Mouse (Mus musculus): Measurements from ENCODE around the gene Nrap. TPM values are rescaled to one million over a fixed set of nuclear protein-coding genes. Genes with fewer than 3 reads are reported as not detected.

Nrap gene
- polyA plus RNA-seq, 1 experiment from 2014 or later: 1.1 TPM

DNA sequence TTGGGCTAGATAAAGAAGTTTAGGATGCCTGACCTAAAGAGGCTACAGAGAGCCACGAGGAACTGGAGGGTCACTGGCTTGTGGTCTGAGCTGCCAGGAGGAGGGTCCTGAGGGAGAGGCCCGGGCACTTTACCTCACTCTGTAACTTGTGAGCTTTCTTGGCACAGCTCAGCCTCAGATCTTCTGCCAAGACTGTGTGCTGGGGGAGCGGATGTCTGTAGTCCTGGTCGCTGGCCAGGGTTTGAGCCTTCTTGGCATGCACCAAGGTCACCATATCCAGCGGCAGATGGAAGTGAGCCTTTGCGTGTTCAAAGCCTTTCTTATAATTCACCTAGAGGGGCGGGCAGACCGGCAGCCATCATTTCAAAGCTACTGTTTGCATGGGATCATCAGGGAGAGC, 47.8 kb downstream of the Nrap start:
- Histone ChIP-seq H3K9ac (ENCODE audit: low read length) (no peak overlapping the region), H3K27ac (ENCODE audit: low read length) (no peak overlapping the region), H3K4me3 (ENCODE audit: low read length) (no peak overlapping the region), H3K27me3 (ENCODE audit: control insufficient read depth, insufficient read depth, low read depth, low read length) (no peaks in the 10 kb centered on the region), H3K4me2 (ENCODE audit: low read depth, low read length) (no peak overlapping the region), H3K9me3 (ENCODE audit: control insufficient read depth, low read length) (no peaks in the 10 kb centered on the region), H3K4me1 (replicated peaks; ENCODE audit: control insufficient read depth, insufficient read depth, low read length) (peaks cover 5% of the 10 kb centered on the region; the same call in 1 of the 2 replicates), H3K36me3 (ENCODE audit: control insufficient read depth, insufficient read depth, low read length) (no peaks in the 10 kb centered on the region)
- WGBS: 53% methylated on average over 8 of the region's 8 CpGs
- ATAC-seq (ENCODE audit: low read depth): peak; percentile 47

- no peak for ATAC-seq (ENCODE audit: low read depth)
- 66% methylated on average over 12 of the region's 12 CpGs for WGBS
- H3K36me3 ChIP-seq (ENCODE audit: control insufficient read depth, insufficient read depth, low read length): no peaks in the 10 kb centered on the region
Measured at GRCm38 (mm10) chr19:56336826-56337225, 53.0 kb downstream of the Nrap start.

DNA sequence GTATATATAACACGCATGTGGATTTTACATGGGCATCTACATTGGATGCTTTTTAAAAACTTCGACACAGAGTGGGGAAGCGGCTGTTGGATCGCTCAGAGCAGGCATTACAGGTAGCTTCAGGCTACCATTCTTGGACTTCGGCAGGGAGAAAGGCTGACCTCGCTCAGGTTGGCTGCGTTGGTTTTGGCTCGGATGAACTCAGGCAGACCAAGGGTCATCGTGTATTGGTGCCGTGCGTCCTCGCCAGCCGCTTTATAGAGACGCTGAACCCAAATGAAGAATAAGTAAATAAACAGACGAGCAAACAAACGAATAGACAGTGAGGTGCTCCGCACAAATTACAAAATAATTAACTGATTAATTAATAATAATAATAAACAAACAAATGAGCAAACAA, 53.5 kb downstream of the Nrap start:
- Histone ChIP-seq H3K27me3 (ENCODE audit: control insufficient read depth, insufficient read depth, low read depth, low read length) (no peaks in the 10 kb centered on the region), H3K4me3 (ENCODE audit: low read length) (no peak overlapping the region), H3K9me3 (ENCODE audit: control insufficient read depth, low read length) (no peaks in the 10 kb centered on the region), H3K4me2 (ENCODE audit: low read depth, low read length) (no peak overlapping the region), H3K36me3 (ENCODE audit: control insufficient read depth, insufficient read depth, low read length) (no peaks in the 10 kb centered on the region), H3K9ac (ENCODE audit: low read length) (no peak overlapping the region), H3K27ac (ENCODE audit: low read length) (no peak overlapping the region), H3K4me1 (replicated peaks; ENCODE audit: control insufficient read depth, insufficient read depth, low read length) (no peaks in the 10 kb centered on the region)
- WGBS: 77% methylated on average over 17 of the region's 17 CpGs
- ATAC-seq (ENCODE audit: low read depth): no peak

More at GRCm38 (mm10) chr19:56336826-56337225, 53.0 kb downstream of the Nrap start:
- Histone ChIP-seq H3K9ac (ENCODE audit: low read length) (no peak overlapping the region), H3K4me1 (replicated peaks; ENCODE audit: control insufficient read depth, insufficient read depth, low read length) (peaks cover 2% of the 10 kb centered on the region; the same call in 1 of the 2 replicates), H3K27me3 (ENCODE audit: control insufficient read depth, insufficient read depth, low read depth, low read length) (no peaks in the 10 kb centered on the region), H3K4me3 (ENCODE audit: low read length) (no peak overlapping the region), H3K27ac (ENCODE audit: low read length) (no peak overlapping the region), H3K4me2 (ENCODE audit: low read depth, low read length) (no peak overlapping the region), H3K9me3 (ENCODE audit: control insufficient read depth, low read length) (no peaks in the 10 kb centered on the region)

DNA sequence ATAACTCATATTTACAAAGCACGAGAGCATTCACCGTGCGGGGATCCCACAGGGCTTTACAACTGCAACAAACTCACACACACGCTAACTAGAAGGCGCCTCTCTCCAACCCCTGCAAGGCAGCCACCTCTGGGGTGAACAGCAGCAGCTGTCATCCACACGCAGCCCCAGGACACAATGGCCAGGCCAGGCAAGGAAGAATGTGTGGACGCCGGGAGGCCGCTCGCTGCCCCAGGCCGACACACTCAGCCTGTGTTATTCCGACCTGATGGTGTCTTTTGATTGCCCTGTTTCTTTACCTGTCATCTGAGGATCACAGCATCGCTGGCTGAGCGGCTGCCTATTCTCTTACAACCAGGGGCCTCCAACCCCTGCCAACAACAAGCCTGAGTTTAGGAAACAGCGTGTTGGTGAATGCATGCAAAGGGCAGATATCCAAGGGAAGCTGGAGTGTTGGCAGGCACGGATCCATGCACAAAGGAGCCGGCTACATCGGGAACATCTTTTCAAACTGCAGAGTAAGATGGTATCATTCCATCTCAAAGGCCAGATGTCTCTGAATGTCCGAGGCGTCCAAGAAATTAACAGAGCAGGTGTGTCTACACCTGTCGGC, 63.5 kb downstream of the Nrap start:
- ATAC-seq (ENCODE audit: low read depth): no peak
- Histone ChIP-seq H3K4me2 (ENCODE audit: low read depth, low read length) (no peak overlapping the region), H3K4me1 (replicated peaks; ENCODE audit: control insufficient read depth, insufficient read depth, low read length) (peaks cover 7% of the 10 kb centered on the region), H3K36me3 (ENCODE audit: control insufficient read depth, insufficient read depth, low read length) (no peaks in the 10 kb centered on the region), H3K4me3 (ENCODE audit: low read length) (no peak overlapping the region), H3K27ac (ENCODE audit: low read length) (no peak overlapping the region), H3K9me3 (ENCODE audit: control insufficient read depth, low read length) (no peaks in the 10 kb centered on the region), H3K27me3 (ENCODE audit: control insufficient read depth, insufficient read depth, low read depth, low read length) (no peaks in the 10 kb centered on the region), H3K9ac (ENCODE audit: low read length) (no peak overlapping the region)
- 60% methylated on average over 21 of the region's 21 CpGs for WGBS

DNA sequence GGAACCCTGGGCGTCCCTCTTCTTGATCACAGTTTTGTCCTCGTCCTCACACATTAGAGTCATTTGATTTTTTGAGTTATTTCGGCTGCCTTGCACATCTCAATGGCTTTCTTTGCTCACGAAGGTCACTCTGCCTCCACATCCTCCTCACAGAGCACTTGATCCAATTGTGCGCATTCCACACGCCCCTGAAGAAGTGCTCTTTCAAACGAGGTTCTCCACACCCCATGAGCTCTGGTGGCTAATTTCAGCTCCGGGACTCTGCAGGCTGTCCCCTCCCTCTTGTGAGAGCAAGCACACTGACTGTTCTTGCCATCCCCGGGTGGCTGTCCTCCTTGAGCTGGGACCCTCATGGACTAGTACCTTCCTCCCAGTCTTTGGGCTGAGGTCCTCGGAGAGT, 64.2 kb downstream of the Nrap start:
- H3K36me3 ChIP-seq (ENCODE audit: control insufficient read depth, insufficient read depth, low read length): no peaks in the 10 kb centered on the region
- no peak overlapping the region for H3K4me2 ChIP-seq (ENCODE audit: low read depth, low read length)
- H3K27me3 ChIP-seq (ENCODE audit: control insufficient read depth, insufficient read depth, low read depth, low read length): no peaks in the 10 kb centered on the region
- no peak overlapping the region for H3K4me3 ChIP-seq (ENCODE audit: low read length)
- no peak overlapping the region for H3K9ac ChIP-seq (ENCODE audit: low read length)
- no peak overlapping the region for H3K27ac ChIP-seq (ENCODE audit: low read length)
- peak; percentile 75 for ATAC-seq (ENCODE audit: low read depth)
- H3K9me3 ChIP-seq (ENCODE audit: control insufficient read depth, low read length): no peaks in the 10 kb centered on the region
- peaks cover 7% of the 10 kb centered on the region for H3K4me1 ChIP-seq (replicated peaks; ENCODE audit: control insufficient read depth, insufficient read depth, low read length)
- 41% methylated on average over 10 of the region's 10 CpGs for WGBS

DNA sequence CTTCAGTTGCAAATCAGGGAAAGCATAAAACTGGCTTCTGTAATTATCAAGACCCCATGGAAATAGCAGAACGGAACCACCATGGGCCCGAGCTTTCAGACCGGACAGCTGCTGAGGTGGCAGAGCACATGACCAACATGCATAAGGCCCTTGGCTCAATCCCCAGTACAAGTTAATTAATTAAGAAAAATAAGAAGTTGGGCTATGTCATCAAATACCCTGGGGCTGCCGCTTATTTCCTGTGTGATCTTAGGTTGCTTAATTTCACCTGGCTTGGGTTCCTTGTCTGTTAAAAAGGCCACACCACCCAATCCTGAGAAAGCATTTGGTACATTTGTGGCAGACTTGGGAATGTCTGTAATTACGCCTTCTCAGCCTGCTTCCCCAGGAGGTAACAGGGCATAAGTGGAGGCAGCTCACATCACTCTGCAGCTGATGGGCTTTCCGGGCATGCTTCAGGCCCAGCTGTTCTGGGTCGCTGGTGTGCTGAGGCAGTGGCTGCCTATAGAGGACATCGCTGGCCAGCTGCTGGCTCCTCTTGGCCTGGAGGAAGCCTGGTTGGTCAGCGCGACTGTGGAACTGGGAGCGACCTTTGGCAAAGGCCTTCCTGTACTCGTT, 68.4 kb downstream of the Nrap start:
- Histone ChIP-seq H3K4me1 (replicated peaks; ENCODE audit: control insufficient read depth, insufficient read depth, low read length) (peaks cover 9% of the 10 kb centered on the region), H3K27ac (ENCODE audit: low read length) (no peak overlapping the region), H3K27me3 (ENCODE audit: control insufficient read depth, insufficient read depth, low read depth, low read length) (no peaks in the 10 kb centered on the region), H3K9me3 (ENCODE audit: control insufficient read depth, low read length) (no peaks in the 10 kb centered on the region), H3K36me3 (ENCODE audit: control insufficient read depth, insufficient read depth, low read length) (no peaks in the 10 kb centered on the region), H3K9ac (ENCODE audit: low read length) (no peak overlapping the region), H3K4me3 (ENCODE audit: low read length) (no peak overlapping the region), H3K4me2 (ENCODE audit: low read depth, low read length) (no peak overlapping the region)
- 75% methylated on average over 12 of the region's 12 CpGs for WGBS
- ATAC-seq (ENCODE audit: low read depth): no peak; the same call in 1 of the 2 replicates

DNA sequence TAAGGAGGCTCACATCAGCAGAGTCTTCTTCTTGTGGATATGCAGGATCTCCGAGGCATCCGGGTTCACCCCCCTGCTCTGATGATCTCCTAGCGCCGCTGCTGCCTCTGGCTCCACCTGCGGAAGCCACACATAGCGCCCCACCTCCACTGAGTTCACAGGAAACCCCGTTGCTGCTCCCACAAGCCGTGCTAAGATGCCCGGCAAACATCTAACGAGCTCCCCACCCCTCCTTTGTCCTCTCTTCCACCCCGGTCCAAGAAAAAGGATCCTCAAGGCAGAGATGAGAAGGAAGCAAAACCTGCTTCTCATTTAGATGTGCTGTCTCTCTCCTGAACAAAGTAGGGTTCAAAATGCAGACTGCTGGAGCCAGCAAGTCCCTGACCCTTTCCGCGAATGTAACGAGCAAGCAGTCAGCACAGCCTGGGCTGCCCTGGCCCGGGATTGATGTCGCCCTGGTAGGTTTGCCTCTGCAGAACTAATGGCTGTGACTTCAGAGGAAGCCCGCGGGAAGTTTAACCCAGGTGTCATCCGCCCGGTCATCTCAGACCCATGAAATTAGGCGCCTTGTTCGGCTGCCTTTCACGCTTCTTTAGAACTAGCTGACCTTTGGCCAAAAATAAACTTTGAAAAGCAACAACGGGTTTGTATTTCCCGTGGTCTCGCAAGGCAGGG, 69.5 kb downstream of the Nrap start:
- Histone ChIP-seq H3K9ac (ENCODE audit: low read length) (peak overlapping the region; percentile 25; the same call in 1 of the 2 replicates), H3K27me3 (ENCODE audit: control insufficient read depth, insufficient read depth, low read depth, low read length) (no peaks in the 10 kb centered on the region), H3K9me3 (ENCODE audit: control insufficient read depth, low read length) (no peaks in the 10 kb centered on the region), H3K4me2 (ENCODE audit: low read depth, low read length) (peak overlapping the region; percentile 49), H3K36me3 (ENCODE audit: control insufficient read depth, insufficient read depth, low read length) (no peaks in the 10 kb centered on the region), H3K4me3 (ENCODE audit: low read length) (peak overlapping the region; percentile 21), H3K27ac (ENCODE audit: low read length) (no peak overlapping the region), H3K4me1 (replicated peaks; ENCODE audit: control insufficient read depth, insufficient read depth, low read length) (peaks cover 3% of the 10 kb centered on the region)
- 21% methylated on average over 26 of the region's 26 CpGs for WGBS
- ATAC-seq (ENCODE audit: low read depth): 0 out of 2 replicates have a peak, but pooled peaks have one; percentile 27

- Histone ChIP-seq H3K9ac (ENCODE audit: low read length) (0 out of 2 replicates have a peak overlapping the region, but pooled peaks have one; percentile 25), H3K9me3 (ENCODE audit: control insufficient read depth, low read length) (no peaks in the 10 kb centered on the region), H3K27me3 (ENCODE audit: control insufficient read depth, insufficient read depth, low read depth, low read length) (no peaks in the 10 kb centered on the region), H3K36me3 (ENCODE audit: control insufficient read depth, insufficient read depth, low read length) (no peaks in the 10 kb centered on the region), H3K27ac (ENCODE audit: low read length) (no peak overlapping the region), H3K4me1 (replicated peaks; ENCODE audit: control insufficient read depth, insufficient read depth, low read length) (peaks cover 3% of the 10 kb centered on the region; the same call in 1 of the 2 replicates), H3K4me3 (ENCODE audit: low read length) (no peak overlapping the region), H3K4me2 (ENCODE audit: low read depth, low read length) (peak overlapping the region; percentile 49; the same call in 1 of the 2 replicates)
- no peak for ATAC-seq (ENCODE audit: low read depth)
- 76% methylated on average over 6 of the region's 6 CpGs for WGBS
Measured at GRCm38 (mm10) chr19:56319629-56320028, 70.2 kb downstream of the Nrap start.

DNA sequence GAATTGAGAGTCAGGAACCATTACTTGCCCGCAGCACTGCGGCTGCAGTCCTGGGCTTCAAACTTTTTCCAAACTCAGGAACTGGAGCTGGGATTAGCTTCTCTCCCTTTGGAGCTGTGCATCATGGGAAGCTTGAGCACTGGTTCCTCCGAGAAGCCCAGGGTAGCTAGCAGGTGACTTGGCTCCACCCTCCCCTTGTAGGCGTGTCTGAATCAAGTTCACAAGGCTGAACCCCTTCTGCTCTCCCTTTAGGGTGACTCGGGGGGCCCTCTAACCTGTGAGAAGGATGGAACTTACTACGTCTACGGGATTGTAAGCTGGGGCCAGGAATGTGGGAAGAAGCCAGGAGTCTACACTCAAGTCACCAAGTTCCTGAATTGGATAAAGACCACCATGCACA, 70.6 kb downstream of the Nrap start:
- no peak overlapping the region for H3K9ac ChIP-seq (ENCODE audit: low read length)
- no peak overlapping the region for H3K4me2 ChIP-seq (ENCODE audit: low read depth, low read length)
- H3K27me3 ChIP-seq (ENCODE audit: control insufficient read depth, insufficient read depth, low read depth, low read length): no peaks in the 10 kb centered on the region
- no peaks in the 10 kb centered on the region for H3K36me3 ChIP-seq (ENCODE audit: control insufficient read depth, insufficient read depth, low read length)
- H3K27ac ChIP-seq (ENCODE audit: low read length): no peak overlapping the region
- peaks cover 3% of the 10 kb centered on the region; the same call in 1 of the 2 replicates for H3K4me1 ChIP-seq (replicated peaks; ENCODE audit: control insufficient read depth, insufficient read depth, low read length)
- 86% methylated on average over 7 of the region's 7 CpGs for WGBS
- H3K9me3 ChIP-seq (ENCODE audit: control insufficient read depth, low read length): no peaks in the 10 kb centered on the region
- H3K4me3 ChIP-seq (ENCODE audit: low read length): no peak overlapping the region
- ATAC-seq (ENCODE audit: low read depth): no peak
